Mouse (Mus musculus): ENCODE results near the gene Pla2g4d.
A peak's percentile ranks its signal among the peaks of the same experiment; 100 is the strongest.

Pla2g4d gene

DNA sequence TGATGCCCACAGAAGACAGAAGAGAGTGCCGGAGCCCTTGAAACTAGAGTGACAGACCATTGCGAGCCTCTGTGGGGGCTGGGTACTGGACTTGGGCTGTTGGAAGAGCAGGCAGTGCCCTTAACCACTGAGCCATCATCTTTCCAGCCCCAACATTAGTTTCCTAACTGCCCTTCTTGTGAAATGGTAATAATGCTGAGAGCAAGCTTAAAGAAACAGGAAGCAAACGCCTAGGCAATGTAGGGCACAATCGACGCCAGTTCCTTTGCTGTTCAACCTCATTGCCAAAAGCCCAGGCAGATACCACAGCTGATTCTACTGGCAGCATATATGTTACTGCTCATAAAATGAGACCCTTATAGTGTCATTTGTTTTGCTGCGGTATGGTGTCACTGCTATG is 36.4 kb downstream of the Pla2g4d start:
- no peak for DNase-seq

DNA sequence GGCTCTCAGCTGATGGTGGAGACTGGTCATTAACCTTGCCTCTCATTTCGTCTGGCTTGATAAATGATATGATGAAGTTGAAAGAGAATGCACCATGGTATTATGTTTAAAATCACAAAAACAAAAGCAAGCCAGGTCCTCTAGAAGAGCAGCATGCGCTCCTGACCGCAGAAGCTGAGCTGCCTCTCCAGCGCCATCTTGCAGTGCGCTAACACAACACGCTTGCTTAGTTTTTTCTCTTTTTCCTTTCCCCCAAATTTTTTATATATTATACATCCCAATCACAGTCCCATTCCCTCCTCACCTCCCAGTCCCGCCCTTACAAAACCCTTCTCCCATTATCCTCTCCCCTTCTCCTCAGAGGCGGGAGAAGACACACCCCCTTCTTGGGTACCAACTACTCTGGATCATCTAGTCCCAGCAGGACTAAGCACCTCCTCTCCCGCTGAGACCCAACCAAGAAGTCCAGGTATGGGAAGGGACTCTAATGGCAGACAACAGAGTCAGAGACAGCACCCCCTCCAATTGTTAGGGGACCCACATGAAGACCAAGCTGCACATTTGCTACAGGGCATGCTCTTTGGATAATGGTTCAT is 43.5 kb downstream of the Pla2g4d start:
- DNase-seq: no peak

DNA sequence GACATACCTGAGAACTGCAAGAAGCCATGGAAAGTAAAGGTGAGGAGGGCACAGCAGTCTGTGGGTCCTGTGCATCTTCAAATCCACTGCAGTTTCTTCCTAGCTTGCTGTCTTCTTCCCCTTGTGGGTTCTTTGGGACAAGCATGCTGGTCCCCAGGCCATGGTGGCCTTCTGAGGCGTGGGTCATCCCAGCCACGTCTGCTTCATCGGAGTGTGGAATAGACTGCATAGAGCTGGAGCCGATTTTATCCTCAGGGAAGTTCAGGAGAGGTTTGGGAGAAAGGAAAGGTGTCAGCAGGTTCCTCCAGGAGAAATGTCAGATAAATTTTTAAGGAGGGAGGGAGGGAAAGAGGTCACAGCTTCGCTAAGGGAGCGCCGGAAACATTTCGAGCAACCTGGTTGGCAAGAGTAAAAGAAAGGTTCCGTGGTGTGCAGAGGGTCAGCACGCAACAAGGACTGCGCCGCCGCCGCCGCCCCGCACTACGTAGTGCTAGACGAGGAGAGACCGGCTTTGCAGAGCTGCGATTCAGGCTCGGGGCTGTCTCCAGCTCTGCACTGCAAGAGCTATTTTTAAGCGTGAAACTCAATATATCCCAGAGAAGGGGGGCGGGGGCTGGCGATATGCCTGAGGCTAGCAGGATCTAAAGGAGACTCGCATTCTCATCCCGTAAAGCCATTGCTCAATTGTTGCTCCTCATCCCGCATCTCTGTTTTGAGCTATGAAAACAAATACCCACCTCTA is 44.1 kb downstream of the Pla2g4d start, which contains the start of gene Pla2g4e:
Gene Pla2g4e (minus strand): TSS at position 657 of the 742 bp plus-strand sequence.
- DNase-seq: no peak

DNA sequence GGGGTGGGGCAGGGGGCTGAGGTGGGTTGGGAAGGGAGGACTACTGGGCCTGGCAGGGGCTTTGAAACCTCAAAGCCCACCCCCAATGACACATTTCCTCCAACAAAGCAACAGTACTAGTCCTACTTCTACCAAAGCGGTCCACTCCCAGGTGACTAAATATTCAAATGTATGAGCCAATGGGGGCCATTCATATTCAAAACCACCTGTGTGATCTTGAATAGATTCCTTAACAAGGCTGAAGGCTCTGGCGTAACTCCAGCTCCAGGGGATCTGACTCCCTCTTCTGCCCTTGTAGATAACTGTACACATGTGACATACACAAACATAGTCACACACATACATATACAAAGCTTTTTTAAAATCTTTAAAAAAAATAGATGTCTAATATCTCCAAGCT is 45.0 kb downstream of the Pla2g4d start:
- no peak for DNase-seq

DNA sequence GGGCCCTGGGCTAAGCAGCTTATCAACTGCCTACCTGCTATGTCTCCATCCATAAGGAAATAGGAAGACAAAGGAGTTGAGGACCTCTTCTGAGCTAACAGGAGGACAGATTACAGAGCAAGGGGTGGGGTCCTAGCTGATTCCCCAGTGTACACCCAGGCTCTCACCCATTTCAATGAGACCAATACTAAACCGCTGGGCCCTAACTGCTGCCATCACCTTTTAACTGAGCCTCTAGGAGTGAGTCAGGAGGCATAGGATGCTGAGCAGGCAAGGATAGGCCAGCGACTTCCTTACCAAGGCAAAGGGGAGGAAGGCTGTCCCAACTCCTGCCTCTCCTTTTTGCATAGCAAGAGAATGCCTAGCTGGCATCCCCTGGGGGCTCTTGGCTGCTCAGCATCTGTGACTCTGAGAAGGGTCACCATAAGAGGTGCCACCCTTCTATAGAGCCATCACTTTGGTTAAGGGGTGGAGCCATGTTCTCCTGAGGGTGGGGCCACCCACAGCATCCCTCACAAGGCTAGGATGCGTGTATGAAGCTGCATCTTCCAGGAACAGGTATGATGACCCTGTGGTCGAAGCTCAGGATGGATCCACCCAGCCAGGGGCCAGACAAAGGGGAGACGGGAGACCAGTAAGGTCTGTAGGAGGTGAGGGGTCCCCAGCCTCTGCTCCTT is 46.1 kb downstream of the Pla2g4d start:
- DNase-seq: no peak

DNA sequence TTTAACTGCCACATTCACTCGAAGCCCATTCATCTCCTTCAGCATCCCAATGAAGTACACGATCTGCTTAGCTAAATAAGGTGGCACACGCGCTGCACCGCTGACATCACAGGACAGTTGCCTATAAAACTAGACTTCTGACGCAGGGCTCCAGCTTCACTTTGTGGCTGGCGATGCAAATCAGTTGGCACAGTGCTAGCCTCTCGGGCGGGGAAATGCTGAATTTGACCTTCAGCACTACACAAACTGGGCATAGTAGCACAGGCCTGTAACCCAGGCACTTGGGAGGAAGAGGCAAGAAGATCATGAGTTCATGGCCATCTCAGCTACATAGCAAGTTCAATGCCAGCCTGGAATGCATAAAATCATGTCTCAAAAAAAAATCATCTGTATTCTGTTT is 50.3 kb downstream of the Pla2g4d start:
- DNase-seq: peak; percentile 11

DNA sequence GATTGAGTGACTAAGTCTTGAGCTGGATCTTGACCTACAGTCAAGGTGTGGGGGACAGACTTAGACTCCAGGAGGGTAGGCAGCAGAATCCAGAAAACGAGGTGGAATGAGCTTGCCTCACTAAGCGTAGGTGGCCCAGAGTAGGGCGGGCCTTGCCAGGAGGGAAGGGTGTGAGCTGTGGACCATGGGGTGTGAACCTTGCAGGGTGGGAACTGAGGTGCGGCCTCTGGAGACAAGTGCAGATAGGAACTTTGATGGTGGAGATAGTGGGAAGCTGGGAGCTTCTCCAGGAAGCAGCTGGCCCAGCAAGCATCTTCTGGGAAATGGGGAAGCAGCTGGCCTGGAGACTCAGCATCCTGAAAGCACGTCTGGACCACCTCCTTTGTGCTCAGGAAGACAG is 51.2 kb downstream of the Pla2g4d start:
- DNase-seq: no peak

DNA sequence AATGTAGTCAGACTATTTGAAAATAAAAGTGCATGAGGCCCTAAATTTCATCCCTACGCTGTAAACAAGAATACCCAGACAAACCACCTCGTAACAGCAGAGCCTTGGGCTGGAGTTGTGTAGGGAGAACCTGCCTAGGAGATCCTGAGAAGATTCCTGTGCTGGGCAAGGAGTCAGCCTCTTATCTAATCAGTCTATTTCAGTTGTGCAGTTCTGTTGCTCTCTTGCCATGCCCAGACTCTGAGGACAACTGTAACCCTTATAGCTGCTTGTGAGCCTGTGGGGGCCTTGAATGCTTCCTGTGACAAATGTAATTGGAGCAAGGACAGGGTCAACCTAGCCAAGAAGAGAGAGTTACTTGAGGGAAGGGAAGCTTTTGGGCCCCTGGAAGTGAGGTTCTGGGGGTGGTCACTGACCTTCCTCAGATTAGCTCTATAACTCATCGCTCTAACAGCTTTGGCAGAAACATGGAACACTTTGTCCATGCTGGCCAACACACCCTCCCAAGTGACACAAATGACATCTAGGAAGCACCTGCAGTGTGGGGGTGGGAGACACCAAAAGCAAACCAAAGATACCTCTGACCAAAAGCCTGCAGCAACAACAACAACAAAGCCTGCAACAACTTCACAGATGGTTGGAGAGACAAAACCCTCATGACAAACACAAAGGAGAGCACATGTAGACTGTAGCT is 52.9 kb downstream of the Pla2g4d start:
- no peak for DNase-seq

DNA sequence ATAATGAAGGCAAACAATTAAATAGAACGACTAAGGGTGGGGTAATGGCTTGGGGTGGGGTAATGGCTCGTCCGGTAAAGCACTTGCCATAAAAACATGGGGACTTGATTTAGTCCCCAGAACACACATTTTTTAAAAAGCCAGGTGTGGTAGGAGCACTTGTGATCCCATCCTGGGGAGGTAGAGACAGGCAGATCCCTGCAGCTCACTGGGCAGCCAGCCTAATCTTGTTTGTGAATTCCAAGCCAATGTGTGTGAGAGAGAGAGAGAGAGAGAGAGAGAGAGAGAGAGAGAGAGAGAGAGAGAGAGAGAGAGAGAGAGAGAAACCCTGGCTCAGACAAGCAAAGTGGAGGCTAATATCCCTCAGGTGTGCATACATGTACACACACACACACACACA is 53.6 kb downstream of the Pla2g4d start:
- no peak for DNase-seq

DNA sequence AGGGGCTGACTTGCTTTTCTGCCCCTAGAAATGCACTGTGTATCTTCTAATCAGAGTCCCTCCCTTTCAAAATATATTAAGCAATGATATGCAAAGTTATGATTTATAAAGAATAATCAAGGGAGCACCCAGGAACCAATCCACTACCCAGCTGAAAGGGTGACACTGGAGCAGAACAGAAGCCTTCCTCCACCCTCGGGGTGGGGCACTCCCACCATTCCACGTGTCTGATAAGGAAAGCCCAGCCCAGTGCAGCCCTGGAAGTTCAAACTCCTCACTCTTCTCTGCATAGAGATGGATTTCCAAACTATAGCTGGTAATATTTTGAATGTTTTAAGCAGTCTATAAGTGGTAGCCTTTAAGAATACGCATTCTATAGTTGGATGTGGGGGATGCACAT is 57.4 kb downstream of the Pla2g4d start:
- no peak for DNase-seq
